Mouse (Mus musculus): ENCODE data around the gene Sec22c.

DNA sequence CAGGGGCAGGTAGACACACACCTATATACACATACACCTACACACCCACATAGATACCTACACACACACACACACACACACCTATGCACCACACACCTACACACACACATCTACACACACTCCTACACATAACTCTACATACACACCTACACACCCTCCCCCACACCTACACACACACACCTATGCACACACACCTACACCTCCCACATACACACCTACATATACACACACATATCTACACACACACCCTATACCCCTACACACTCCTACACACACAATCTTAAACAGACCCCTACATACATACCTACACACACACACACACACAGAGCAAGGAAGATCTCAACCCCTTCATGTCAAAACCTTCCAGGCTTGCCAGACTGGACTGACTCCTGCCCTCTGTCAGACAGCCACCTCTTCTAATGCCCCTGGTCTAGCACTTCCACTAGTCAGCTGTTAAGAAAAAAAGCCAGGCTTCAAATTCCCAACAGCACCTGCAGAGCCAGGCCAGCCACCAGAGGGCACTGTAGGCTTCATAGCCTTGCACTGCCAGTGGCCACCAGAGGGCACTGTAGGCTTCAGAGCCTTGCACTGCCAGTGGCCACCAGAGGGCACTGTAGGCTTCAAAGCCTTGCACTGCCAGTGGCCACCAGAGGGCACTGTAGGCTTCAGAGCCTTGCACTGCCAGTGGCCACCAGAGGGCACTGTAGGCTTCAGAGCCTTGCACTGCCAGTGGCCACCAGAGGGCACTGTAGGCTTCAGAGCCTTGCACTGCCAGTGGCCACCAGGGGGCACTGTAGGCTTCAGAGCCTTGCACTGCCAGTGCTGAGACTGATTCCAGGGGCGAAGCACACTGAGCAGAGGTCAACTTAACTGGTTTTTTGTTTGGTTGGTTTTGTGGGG is 7.9 kb downstream of the Sec22c start:
- no peak for TF ChIP-seq GATA1 (IDR thresholded peaks at IDR 0.05; ENCODE audit: low read length)
- TF ChIP-seq TAL1 (IDR thresholded peaks at IDR 0.05; ENCODE audit: low read length) = no peak

Measured in erythroblast, embryonic 14.5 days (primary cell).